Comparison of ENCODE assay signal across 16 mouse cellular contexts in genomic region chr1:88526161-88526560, GRCm38 (mm10). TPM values are rescaled to one million over a fixed set of nuclear protein-coding genes. Genes with fewer than 3 reads are reported as not detected.
DNase-seq lines count a peak whose midpoint lies in the region; ATAC-seq lines count a peak whose summit lies in the region.
"Had no signal": no experiment of that assay in that cellular context is flagged by ENCODE, and none has a peak within 500 bp of the region (broad histone marks: within the 10 kb centered on the region; RNA-seq: fewer than 3 reads in every experiment).

No protein-coding gene starts in this region.

- H3K36me3 ChIP-seq in kidney, embryonic 14.5 days (ENCODE audit: control insufficient read depth, insufficient read depth, low read length): no peaks in the 10 kb centered on the region
- no peaks in the 10 kb centered on the region for H3K36me3 ChIP-seq in kidney, embryonic 15.5 days
- H3K36me3 ChIP-seq in neural tube, embryonic 15.5 days: no peaks in the 10 kb centered on the region
- H3K36me3 ChIP-seq: embryonic facial prominence, embryonic 13.5 days; limb, embryonic 15.5 days; neural tube, embryonic 12.5 days had no signal

- no peaks in the 10 kb centered on the region for H3K9me3 ChIP-seq in kidney, embryonic 14.5 days (ENCODE audit: control insufficient read depth, low read length)
- H3K9me3 ChIP-seq in kidney, embryonic 15.5 days (replicated peaks): no peaks in the 10 kb centered on the region
- H3K9me3 ChIP-seq in neural tube, embryonic 15.5 days (replicated peaks): no peaks in the 10 kb centered on the region
- H3K9me3 ChIP-seq: embryonic facial prominence, embryonic 13.5 days; limb, embryonic 15.5 days; neural tube, embryonic 12.5 days had no signal

- DNase-seq in 3T3-L1 (ENCODE audit: low read depth, low spot score) (peak; percentile 95), R1 (ENCODE audit: low read depth, low spot score) (peak; percentile 17)
- DNase-seq in lung, postnatal 10 days: peak; percentile 66
- no peak for DNase-seq in cerebellum, adult 11-12 months
- DNase-seq in right cerebral cortex, adult 18-20 months: no peak
- DNase-seq: cerebellum, adult 2 months; heart, adult 11 months; kidney, postnatal 10 days had no signal

- H3K9ac ChIP-seq in kidney, embryonic 14.5 days (ENCODE audit: low read depth, low read length): no peak overlapping the region
- H3K9ac ChIP-seq in kidney, embryonic 15.5 days: no peak overlapping the region
- no peak overlapping the region for H3K9ac ChIP-seq in neural tube, embryonic 15.5 days (replicated peaks)
- H3K9ac ChIP-seq: embryonic facial prominence, embryonic 13.5 days; limb, embryonic 15.5 days; neural tube, embryonic 12.5 days had no signal

- no peak overlapping the region for H3K4me3 ChIP-seq in kidney, embryonic 14.5 days (ENCODE audit: low read length)
- H3K4me3 ChIP-seq in kidney, embryonic 15.5 days (replicated peaks): no peak overlapping the region
- no peak overlapping the region for H3K4me3 ChIP-seq in neural tube, embryonic 15.5 days (replicated peaks)
- H3K4me3 ChIP-seq: embryonic facial prominence, embryonic 13.5 days; limb, embryonic 15.5 days; megakaryocyte, embryonic 14.5 days; neural tube, embryonic 12.5 days had no signal

- H3K4me2 ChIP-seq in kidney, embryonic 14.5 days (replicated peaks; ENCODE audit: low read depth, low read length): no peak overlapping the region
- no peak overlapping the region for H3K4me2 ChIP-seq in kidney, embryonic 15.5 days
- no peak overlapping the region for H3K4me2 ChIP-seq in neural tube, embryonic 15.5 days
- H3K4me2 ChIP-seq: embryonic facial prominence, embryonic 13.5 days; limb, embryonic 15.5 days; neural tube, embryonic 12.5 days had no signal

- no peak overlapping the region for H3K27ac ChIP-seq in kidney, embryonic 14.5 days (ENCODE audit: low read depth, low read length)
- no peak overlapping the region for H3K27ac ChIP-seq in kidney, embryonic 15.5 days
- H3K27ac ChIP-seq in neural tube, embryonic 15.5 days (replicated peaks): no peak overlapping the region
- H3K27ac ChIP-seq: limb, embryonic 15.5 days; neural tube, embryonic 12.5 days had no signal

- ATAC-seq in kidney, embryonic 14.5 days (ENCODE audit: low FRiP score, low TSS enrichment): 0 out of 2 replicates have a peak, but pooled peaks have one; percentile 28
- ATAC-seq in kidney, embryonic 15.5 days (replicated peaks; ENCODE audit: low FRiP score): no peak; the same call in 1 of the 2 replicates
- ATAC-seq in neural tube, embryonic 15.5 days (ENCODE audit: low FRiP score): no peak

- no peaks in the 10 kb centered on the region for H3K4me1 ChIP-seq in kidney, embryonic 14.5 days (ENCODE audit: control insufficient read depth, insufficient read depth, low read length)
- 0 out of 2 replicates have a peak, but pooled peaks cover 2% of the 10 kb centered on the region for H3K4me1 ChIP-seq in kidney, embryonic 15.5 days
- H3K4me1 ChIP-seq in neural tube, embryonic 15.5 days: 0 out of 2 replicates have a peak, but pooled peaks cover 2% of the 10 kb centered on the region
- H3K4me1 ChIP-seq: embryonic facial prominence, embryonic 13.5 days; limb, embryonic 15.5 days; megakaryocyte, embryonic 14.5 days; neural tube, embryonic 12.5 days had no signal

- H3K27me3 ChIP-seq in kidney, embryonic 14.5 days (ENCODE audit: control insufficient read depth, insufficient read depth, low read length): no peaks in the 10 kb centered on the region
- no peaks in the 10 kb centered on the region for H3K27me3 ChIP-seq in kidney, embryonic 15.5 days
- no peaks in the 10 kb centered on the region for H3K27me3 ChIP-seq in neural tube, embryonic 15.5 days (replicated peaks)
- H3K27me3 ChIP-seq: embryonic facial prominence, embryonic 13.5 days; limb, embryonic 15.5 days; neural tube, embryonic 12.5 days had no signal

- WGBS in kidney, embryonic 14.5 days: 65% methylated on average over 6 of the region's 6 CpGs
- WGBS in kidney, embryonic 15.5 days: 63% methylated on average over 6 of the region's 6 CpGs
- WGBS in neural tube, embryonic 15.5 days: 38% methylated on average over 6 of the region's 6 CpGs

RNA-seq across cellular contexts. Expression of gene Glrp1, which starts 16.3 kb away (rescaled TPM):
- 0.11 TPM in 1 of 2 replicates, not detected in the other for polyA plus RNA-seq in kidney, embryonic 14.5 days (2014; fragmentation: Nextera tagmentation; extraction: Ambion mirVana)
- polyA plus RNA-seq in kidney, embryonic 15.5 days (2015; fragmentation: Nextera tagmentation; extraction: Ambion mirVana): not detected in 2 replicates
- 0.11 TPM in 1 of 2 replicates, not detected in the other for polyA plus RNA-seq in neural tube, embryonic 15.5 days (2015; fragmentation: Nextera tagmentation; extraction: Ambion mirVana)
- polyA plus RNA-seq: embryonic facial prominence, embryonic 13.5 days; limb, embryonic 15.5 days; neural tube, embryonic 12.5 days; urinary bladder, adult 2 months had no signal

Comparison
In these comparisons a context has a peak if more than half of its experiments do, and no peak if none do; other contexts are left out.
1. DNase-seq: peak in 3T3-L1 (single experiment), R1 (single experiment) and lung, postnatal 10 days (single experiment); none in cerebellum, adult 11-12 months (single experiment) and right cerebral cortex, adult 18-20 months (single experiment).